Mouse (Mus musculus) embryonic facial prominence, embryonic 12.5 days (tissue): ENCODE data around the gene Creb1. TPM values are rescaled to one million over a fixed set of nuclear protein-coding genes. Genes with fewer than 3 reads are reported as not detected.

Experiments used
- ATAC-seq: fragments of 200-750 bp; cut with Nextera tagmentation; 2 replicates; pipeline ENCODE4 v1.8.0; 2017; ENCODE audit not compliant: insufficient number of reproducible peaks, insufficient read depth, low FRiP score, low TSS enrichment
- H3K27ac ChIP-seq: fragments of 300-500 bp; sonication (generic); 2 replicates; pipeline ENCODE4 v1.5.1; 2016; ENCODE audit warnings: mild to moderate bottlenecking
- H3K27me3 ChIP-seq: fragments of 300-500 bp; sonication (generic); 2 replicates; pipeline ENCODE4 v1.6.1; 2016; ENCODE audit warnings: mild to moderate bottlenecking, moderate library complexity
- H3K36me3 ChIP-seq: fragments of 300-500 bp; sonication (generic); 2 replicates; pipeline ENCODE4 v1.6.1; 2016; ENCODE audit warnings: mild to moderate bottlenecking
- H3K4me1 ChIP-seq: fragments of 300-500 bp; sonication (generic); 2 replicates; pipeline ENCODE4 v1.6.1; 2016
- H3K4me2 ChIP-seq: fragments of 300-500 bp; sonication (generic); replicated peaks from 2 replicates; pipeline ENCODE4 v1.6.1; 2016; ENCODE audit warnings: mild to moderate bottlenecking, moderate library complexity
- H3K4me3 ChIP-seq: fragments of 300-500 bp; sonication (generic); 2 replicates; pipeline ENCODE4 v1.5.1; 2016; ENCODE audit warnings: mild to moderate bottlenecking
- H3K9ac ChIP-seq: fragments of 300-500 bp; sonication (generic); 2 replicates; pipeline ENCODE4 v1.6.1; 2016; ENCODE audit warnings: mild to moderate bottlenecking, moderate library complexity
- H3K9me3 ChIP-seq: fragments of 300-500 bp; sonication (generic); 2 replicates; pipeline ENCODE4 v1.6.1; 2016; ENCODE audit warnings: mild to moderate bottlenecking, moderate library complexity
- WGBS: fragments of 180-500 bp; shearing (Covaris S2); methylation state at CpG from one replicate; pipeline ENCODE4 v1.1.7; 2016; 5-methylcytosine and 5-hydroxymethylcytosine counted together
- polyA plus RNA-seq: library from polyadenylated mRNA; unstranded; fragments of >200 nt; fragmentation: Nextera tagmentation; extraction: Ambion mirVana; gene quantifications from 2 replicates; pipeline ENCODE4 v1.2.1, GENCODE M21; 2016

Creb1 gene
- polyA plus RNA-seq, 1 experiment from 2014 or later, result 45.5 TPM

DNA sequence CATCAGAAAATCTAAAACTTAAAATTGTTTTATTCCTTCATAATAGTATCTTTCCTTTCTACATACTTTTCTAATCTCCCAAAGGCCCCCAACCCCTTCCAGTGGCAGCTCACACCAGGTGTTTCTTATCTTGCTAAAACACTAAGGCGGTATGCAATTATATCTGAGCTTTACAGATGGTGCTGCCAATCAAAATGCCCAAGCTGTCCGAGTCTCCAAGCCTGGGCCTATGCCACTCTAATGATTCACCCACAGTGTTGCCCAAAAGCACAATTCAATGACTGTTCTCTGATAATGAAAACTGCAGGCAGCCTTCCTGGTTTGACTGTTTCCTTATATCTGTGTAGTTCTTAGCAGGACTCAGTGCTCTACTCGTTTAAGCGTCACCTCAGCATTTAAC is 76.7 kb downstream of the Creb1 start:
- no peak overlapping the region for H3K27ac ChIP-seq
- ATAC-seq, result no peak
- H3K27me3 ChIP-seq, result no peaks in the 10 kb centered on the region
- H3K9me3 ChIP-seq, result no peaks in the 10 kb centered on the region
- H3K4me1 ChIP-seq, result no peaks in the 10 kb centered on the region
- H3K4me2 ChIP-seq, result no peak overlapping the region
- no peak overlapping the region for H3K9ac ChIP-seq
- 80% methylated on average over 4 of the region's 4 CpGs for WGBS
- H3K4me3 ChIP-seq, result no peak overlapping the region
- H3K36me3 ChIP-seq, result peaks cover 19% of the 10 kb centered on the region

DNA sequence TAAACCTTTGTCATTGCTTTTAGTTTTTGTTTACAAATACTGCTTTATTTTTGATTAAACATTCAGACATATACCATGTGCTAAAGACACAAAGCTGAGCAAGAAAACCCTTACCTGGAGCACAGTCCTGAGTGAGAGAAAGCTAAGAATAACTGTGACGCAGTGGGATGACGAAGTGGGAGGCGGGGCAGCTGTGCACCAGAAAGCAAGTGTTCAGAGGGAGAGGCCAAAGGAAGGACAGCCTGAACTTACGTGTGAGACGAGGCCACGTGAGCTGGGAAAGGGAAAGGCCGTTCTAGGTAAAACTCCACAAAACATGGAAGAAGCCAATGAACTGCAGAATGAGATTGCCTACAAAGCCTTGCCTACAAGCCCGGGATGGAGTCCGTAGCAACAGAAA is 77.5 kb downstream of the Creb1 start:
- Histone ChIP-seq H3K4me1 (no peaks in the 10 kb centered on the region), H3K9ac (no peak overlapping the region), H3K27ac (no peak overlapping the region), H3K4me3 (no peak overlapping the region), H3K9me3 (no peaks in the 10 kb centered on the region), H3K36me3 (peaks cover 19% of the 10 kb centered on the region), H3K27me3 (no peaks in the 10 kb centered on the region), H3K4me2 (no peak overlapping the region)
- 85% methylated on average over 9 of the region's 9 CpGs for WGBS
- ATAC-seq, result no peak

DNA sequence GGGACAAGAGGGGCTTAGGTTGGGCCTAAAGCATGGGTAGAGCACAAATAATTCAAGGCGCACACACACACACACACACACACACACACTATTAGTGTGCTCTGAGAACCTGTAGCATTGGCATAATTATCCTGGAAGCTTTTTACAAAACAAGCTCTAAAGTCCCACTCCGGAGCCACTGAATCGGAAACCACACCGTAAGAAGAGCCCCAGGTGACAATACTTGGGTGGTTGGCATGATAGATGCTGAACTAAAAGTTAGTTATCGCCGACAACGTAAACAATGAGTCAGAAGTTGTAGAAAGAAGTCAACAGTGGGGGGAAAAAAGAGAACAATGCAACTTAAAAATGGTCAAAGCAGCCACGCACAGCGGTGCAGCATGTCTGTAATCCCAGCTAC is 81.9 kb downstream of the Creb1 start:
- H3K27me3 ChIP-seq, result no peaks in the 10 kb centered on the region
- peaks cover 9% of the 10 kb centered on the region; the same call in 1 of the 2 replicates for H3K36me3 ChIP-seq
- H3K27ac ChIP-seq, result no peak overlapping the region
- no peak overlapping the region for H3K9ac ChIP-seq
- ATAC-seq, result no peak
- 94% methylated on average over 9 of the region's 9 CpGs for WGBS
- H3K4me1 ChIP-seq, result peaks cover 13% of the 10 kb centered on the region; the same call in 1 of the 2 replicates
- no peak overlapping the region for H3K4me2 ChIP-seq
- H3K9me3 ChIP-seq, result no peaks in the 10 kb centered on the region
- no peak overlapping the region for H3K4me3 ChIP-seq

GRCm38 (mm10) chr1:64614801-64615345 is 82.4 kb downstream of the Creb1 start:
- no peaks in the 10 kb centered on the region for H3K27me3 ChIP-seq
- no peaks in the 10 kb centered on the region for H3K9me3 ChIP-seq
- H3K27ac ChIP-seq, result no peak overlapping the region
- no peak overlapping the region for H3K4me2 ChIP-seq
- ATAC-seq, result no peak
- H3K4me1 ChIP-seq, result peaks cover 13% of the 10 kb centered on the region; the same call in 1 of the 2 replicates
- H3K9ac ChIP-seq, result no peak overlapping the region
- H3K4me3 ChIP-seq, result no peak overlapping the region
- H3K36me3 ChIP-seq, result peaks cover 9% of the 10 kb centered on the region; the same call in 1 of the 2 replicates
- WGBS, result 85% methylated on average over 10 of the region's 10 CpGs

GRCm38 (mm10) chr1:64615531-64615991 is 83.1 kb downstream of the Creb1 start:
- H3K9me3 ChIP-seq, result no peaks in the 10 kb centered on the region
- H3K4me2 ChIP-seq, result peak overlapping the region; percentile 68
- ATAC-seq, result no peak
- H3K27ac ChIP-seq, result no peak overlapping the region
- 69% methylated on average over 11 of the region's 11 CpGs for WGBS
- H3K4me3 ChIP-seq, result no peak overlapping the region
- no peaks in the 10 kb centered on the region for H3K27me3 ChIP-seq
- H3K4me1 ChIP-seq, result peaks cover 13% of the 10 kb centered on the region; the same call in 1 of the 2 replicates
- H3K36me3 ChIP-seq, result peaks cover 6% of the 10 kb centered on the region; the same call in 1 of the 2 replicates
- H3K9ac ChIP-seq, result no peak overlapping the region

- Histone ChIP-seq H3K9ac (peak overlapping the region; percentile 69; the same call in 1 of the 2 replicates), H3K27me3 (no peaks in the 10 kb centered on the region), H3K4me2 (peak overlapping the region; percentile 68), H3K27ac (no peak overlapping the region), H3K4me3 (peak overlapping the region; percentile 61), H3K36me3 (peaks cover 6% of the 10 kb centered on the region; the same call in 1 of the 2 replicates), H3K9me3 (no peaks in the 10 kb centered on the region), H3K4me1 (peaks cover 13% of the 10 kb centered on the region; the same call in 1 of the 2 replicates)
- WGBS, result 72% methylated on average over 6 of the region's 6 CpGs
- ATAC-seq, result no peak
These were observed 83.6 kb downstream of the Creb1 start for GRCm38 (mm10) chr1:64616076-64616475.

DNA sequence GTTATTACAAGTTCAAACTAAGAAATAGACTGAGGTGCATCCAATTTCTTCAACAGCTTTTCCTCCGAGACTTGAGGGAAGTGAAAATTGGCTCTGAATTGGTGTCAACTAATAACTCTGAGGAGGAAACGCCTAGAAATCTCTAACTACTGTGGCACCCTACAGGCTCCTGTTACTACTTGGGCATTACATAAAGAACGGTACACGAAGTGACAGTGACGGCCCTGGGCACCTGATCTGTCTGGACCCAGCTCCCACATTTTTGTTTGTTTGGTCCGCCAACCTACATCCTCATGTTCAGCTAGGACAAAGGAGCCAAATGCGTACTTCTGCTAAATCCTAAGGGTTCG is 84.1 kb downstream of the Creb1 start:
- H3K27ac ChIP-seq, result peak overlapping the region; percentile 97

DNA sequence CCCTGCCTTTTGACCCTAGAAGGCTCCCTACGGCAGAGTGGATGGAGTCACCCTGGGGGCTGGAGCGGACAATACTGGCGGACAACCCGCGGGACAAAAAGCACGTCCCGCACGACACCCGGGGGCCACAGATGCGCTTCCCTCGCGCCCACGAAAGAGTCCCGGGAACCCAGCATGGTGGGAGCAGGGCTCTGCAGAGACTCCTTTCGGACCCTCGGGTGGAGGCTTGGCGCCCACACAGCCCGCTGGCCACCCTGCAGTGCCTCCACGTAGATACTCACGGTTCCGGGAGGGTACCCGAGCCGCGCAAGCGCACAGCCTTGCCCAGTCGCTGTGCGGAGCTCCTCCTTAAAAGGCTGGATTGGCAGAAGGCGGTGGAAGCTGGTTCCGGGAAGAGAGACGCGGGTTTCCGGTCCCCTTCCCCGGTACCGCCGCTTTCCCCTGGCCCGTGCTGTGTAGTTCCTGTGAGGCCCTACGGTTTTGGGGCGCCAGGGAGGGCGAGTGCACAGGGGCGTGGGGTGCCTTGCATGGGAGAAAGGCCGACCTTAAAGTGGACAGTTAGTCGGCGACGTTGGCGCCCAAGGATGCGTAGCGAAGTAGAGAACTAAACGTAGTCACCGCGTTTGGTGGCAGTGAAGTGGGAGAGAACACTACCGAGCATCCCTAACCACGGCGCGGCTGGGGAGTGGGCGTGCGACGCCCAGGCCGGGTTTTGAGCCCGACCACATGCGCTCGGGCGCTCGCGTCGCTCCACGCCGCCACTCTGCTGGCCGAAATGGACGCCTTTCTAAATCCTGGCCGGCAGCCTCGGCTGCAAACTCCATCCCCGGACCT is 84.7 kb downstream of the Creb1 start, which contains the start of gene Mettl21a:
Mettl21a (minus strand) TSS at position 362 of the 834 bp plus-strand sequence.
- peaks cover 13% of the 10 kb centered on the region; the same call in 1 of the 2 replicates for H3K4me1 ChIP-seq
- H3K9me3 ChIP-seq, result no peaks in the 10 kb centered on the region
- H3K9ac ChIP-seq, result peak within 1 kb of the TSS; percentile 69
- WGBS, result under 1% methylated on average over 72 of the region's 72 CpGs
- peak within 1 kb of the TSS; percentile 61 for H3K4me3 ChIP-seq
- H3K27me3 ChIP-seq, result no peaks in the 10 kb centered on the region
- H3K27ac ChIP-seq, result peak within 1 kb of the TSS; percentile 97
- peaks cover 6% of the 10 kb centered on the region; the same call in 1 of the 2 replicates for H3K36me3 ChIP-seq
- peak; percentile 87 for ATAC-seq
- peak within 1 kb of the TSS; percentile 68 for H3K4me2 ChIP-seq

More for the DNA sequence above, 84.1 kb downstream of the Creb1 start:
- no peaks in the 10 kb centered on the region for H3K27me3 ChIP-seq
- 4% methylated on average over 8 of the region's 8 CpGs for WGBS
- peak overlapping the region; percentile 68 for H3K4me2 ChIP-seq
- H3K4me1 ChIP-seq, result peaks cover 13% of the 10 kb centered on the region; the same call in 1 of the 2 replicates
- peak overlapping the region; percentile 69 for H3K9ac ChIP-seq
- no peak for ATAC-seq
- H3K9me3 ChIP-seq, result no peaks in the 10 kb centered on the region
- peaks cover 6% of the 10 kb centered on the region; the same call in 1 of the 2 replicates for H3K36me3 ChIP-seq
- peak overlapping the region; percentile 61 for H3K4me3 ChIP-seq

GRCm38 (mm10) chr1:64617715-64617984 is 85.2 kb downstream of the Creb1 start:
- ATAC-seq, result peak; percentile 82
- WGBS, result under 1% methylated on average over 15 of the region's 15 CpGs
- peaks cover 13% of the 10 kb centered on the region; the same call in 1 of the 2 replicates for H3K4me1 ChIP-seq

DNA sequence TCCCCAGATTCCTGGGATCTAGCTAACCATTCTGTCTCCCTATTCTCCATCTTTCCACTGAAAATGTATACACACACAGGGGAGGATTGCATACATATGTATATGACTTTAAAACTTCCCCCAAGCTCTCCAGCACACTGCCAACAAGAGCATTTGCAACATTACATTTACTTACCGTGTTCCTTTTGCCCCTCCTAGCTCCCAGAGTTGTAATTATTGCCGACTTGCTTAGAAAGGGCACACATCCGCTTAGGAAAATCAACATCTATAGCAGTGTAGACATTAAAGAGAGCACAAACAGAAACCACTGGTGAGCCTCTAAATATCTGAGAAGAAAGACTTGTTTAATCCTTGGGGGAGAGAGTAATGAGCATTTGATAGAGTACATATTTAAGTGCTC is 85.8 kb downstream of the Creb1 start:
- Histone ChIP-seq H3K9me3 (no peaks in the 10 kb centered on the region), H3K9ac (0 out of 2 replicates have a peak overlapping the region, but pooled peaks have one; percentile 69), H3K27ac (peak overlapping the region; percentile 97; the same call in 1 of the 2 replicates), H3K4me3 (peak overlapping the region; percentile 61), H3K27me3 (no peaks in the 10 kb centered on the region), H3K36me3 (no peaks in the 10 kb centered on the region), H3K4me2 (peak overlapping the region; percentile 68), H3K4me1 (peaks cover 13% of the 10 kb centered on the region; the same call in 1 of the 2 replicates)
- ATAC-seq, result no peak
- 58% methylated on average over 3 of the region's 3 CpGs for whole genome bisulfite sequencing

More at GRCm38 (mm10) chr1:64617715-64617984, 85.2 kb downstream of the Creb1 start:
- Histone ChIP-seq H3K4me2 (peak overlapping the region; percentile 68), H3K27ac (peak overlapping the region; percentile 97), H3K9ac (peak overlapping the region; percentile 69), H3K9me3 (no peaks in the 10 kb centered on the region), H3K4me3 (peak overlapping the region; percentile 61), H3K36me3 (0 out of 2 replicates have a peak, but pooled peaks cover 1% of the 10 kb centered on the region), H3K27me3 (no peaks in the 10 kb centered on the region)

DNA sequence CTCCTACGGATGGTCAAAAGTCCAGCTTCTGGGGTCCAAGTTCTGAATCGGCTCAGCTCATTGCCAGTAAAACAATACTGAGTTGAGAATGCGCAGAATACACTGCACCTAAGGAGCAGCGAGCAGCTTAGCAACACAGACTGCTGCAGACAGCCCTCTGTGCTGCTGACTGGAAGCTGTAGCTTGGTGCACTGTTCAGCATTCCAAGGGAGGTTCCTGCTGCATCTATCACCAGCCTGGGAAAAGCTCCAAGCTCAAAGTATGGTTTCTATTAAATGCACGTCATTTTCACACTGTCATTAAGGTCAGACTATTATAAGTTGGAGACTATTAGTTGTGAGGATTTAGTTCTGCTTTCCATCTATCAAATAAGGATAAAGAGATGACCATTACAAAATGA is 88.7 kb downstream of the Creb1 start:
- 73% methylated on average over 5 of the region's 5 CpGs for WGBS
- H3K9ac ChIP-seq, result no peak overlapping the region

More for the DNA sequence above, 88.7 kb downstream of the Creb1 start:
- Histone ChIP-seq H3K4me3 (no peak overlapping the region), H3K4me1 (peaks cover 9% of the 10 kb centered on the region; the same call in 1 of the 2 replicates), H3K9me3 (no peaks in the 10 kb centered on the region), H3K36me3 (no peaks in the 10 kb centered on the region), H3K27me3 (no peaks in the 10 kb centered on the region), H3K4me2 (no peak overlapping the region), H3K27ac (no peak overlapping the region)
- no peak for ATAC-seq
